Mouse (Mus musculus): ENCODE results near the gene Ubap1l. TPM values are rescaled to one million over a fixed set of nuclear protein-coding genes. Genes with fewer than 3 reads are reported as not detected.

Ubap1l gene
- polyA plus RNA-seq, 1 experiment: 10.3 TPM

DNA sequence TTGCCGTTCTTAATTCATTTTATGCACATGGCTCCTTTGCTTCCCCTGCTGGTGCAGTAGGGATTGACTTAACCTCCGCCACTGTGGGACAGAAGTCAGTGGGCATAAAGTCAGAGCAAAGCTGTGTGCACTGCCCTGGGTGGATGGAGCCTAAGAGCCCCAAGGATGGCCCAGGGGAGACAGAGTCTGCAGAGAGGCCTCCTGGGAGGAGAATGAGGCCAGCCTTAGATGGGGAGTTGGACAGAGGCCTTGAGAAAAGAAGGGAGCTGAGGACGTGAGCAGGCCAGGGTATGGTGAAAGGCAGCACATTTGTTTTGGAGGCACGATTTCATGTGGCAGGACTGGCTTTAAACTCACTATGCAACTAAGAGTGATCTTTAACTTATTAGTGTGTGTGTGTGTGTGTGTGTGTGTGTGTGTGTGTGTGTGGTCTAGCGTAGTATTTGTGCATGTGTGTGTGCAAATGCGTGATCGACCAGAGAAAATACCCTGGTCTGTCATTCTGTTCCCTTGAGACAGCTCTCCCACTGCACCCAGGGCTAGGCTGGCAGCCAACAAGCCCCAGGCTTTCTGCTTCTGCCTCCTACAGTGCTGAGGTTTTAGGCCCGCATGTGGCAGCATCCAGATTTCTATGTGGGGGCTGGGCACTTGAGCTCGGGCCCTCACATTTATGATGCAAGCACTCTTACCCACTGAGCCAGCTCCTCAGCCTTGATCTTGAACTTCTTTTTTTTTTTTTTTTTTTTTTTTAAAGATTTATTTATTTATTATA lies 14.5 kb downstream of the Ubap1l start:
- peak; percentile 41 for DNase-seq (ENCODE audit: low read depth)
- TF ChIP-seq POLR2A (IDR thresholded peaks at IDR 0.05; ENCODE audit: borderline replicate concordance, extremely low read depth, insufficient read depth, insufficient read length, poor library complexity, severe bottlenecking): no peak
- no peak for TF ChIP-seq CTCF (IDR thresholded peaks at IDR 0.05; ENCODE audit: borderline replicate concordance, extremely low read depth, insufficient read depth, insufficient read length)

DNA sequence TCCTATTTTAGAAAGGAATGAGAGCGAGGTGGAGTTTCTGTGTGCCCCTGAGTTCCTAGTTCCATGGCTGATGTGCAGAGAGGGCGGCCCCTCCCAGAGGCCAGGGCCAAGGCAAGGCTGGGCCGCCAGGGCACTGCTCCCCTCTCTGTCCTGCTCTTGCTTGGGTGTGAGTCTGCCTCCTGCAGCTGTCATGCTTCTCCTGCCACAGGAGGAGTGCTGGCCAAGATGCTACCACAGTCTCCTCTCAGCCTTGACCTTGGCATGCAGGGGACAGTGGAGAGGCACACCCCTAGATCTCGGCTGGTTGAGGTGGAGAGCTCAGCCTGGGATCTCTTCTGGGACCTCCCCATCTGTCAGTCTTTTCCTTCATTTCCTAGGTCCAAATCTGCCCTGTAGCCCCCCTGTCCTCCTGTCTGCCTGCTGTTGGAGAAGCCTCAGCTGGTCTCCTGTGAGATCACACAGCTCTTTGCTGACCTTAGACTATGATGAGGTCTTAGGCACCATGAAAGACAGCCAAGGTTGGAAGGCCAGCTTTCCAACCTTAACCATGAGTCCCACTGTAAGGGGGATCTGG lies 20.3 kb downstream of the Ubap1l start:
- TF ChIP-seq POLR2A (IDR thresholded peaks at IDR 0.05; ENCODE audit: borderline replicate concordance, extremely low read depth, insufficient read depth, insufficient read length, poor library complexity, severe bottlenecking): no peak
- TF ChIP-seq CTCF (IDR thresholded peaks at IDR 0.05; ENCODE audit: borderline replicate concordance, extremely low read depth, insufficient read depth, insufficient read length): no peak
- DNase-seq (ENCODE audit: low read depth): no peak

DNA sequence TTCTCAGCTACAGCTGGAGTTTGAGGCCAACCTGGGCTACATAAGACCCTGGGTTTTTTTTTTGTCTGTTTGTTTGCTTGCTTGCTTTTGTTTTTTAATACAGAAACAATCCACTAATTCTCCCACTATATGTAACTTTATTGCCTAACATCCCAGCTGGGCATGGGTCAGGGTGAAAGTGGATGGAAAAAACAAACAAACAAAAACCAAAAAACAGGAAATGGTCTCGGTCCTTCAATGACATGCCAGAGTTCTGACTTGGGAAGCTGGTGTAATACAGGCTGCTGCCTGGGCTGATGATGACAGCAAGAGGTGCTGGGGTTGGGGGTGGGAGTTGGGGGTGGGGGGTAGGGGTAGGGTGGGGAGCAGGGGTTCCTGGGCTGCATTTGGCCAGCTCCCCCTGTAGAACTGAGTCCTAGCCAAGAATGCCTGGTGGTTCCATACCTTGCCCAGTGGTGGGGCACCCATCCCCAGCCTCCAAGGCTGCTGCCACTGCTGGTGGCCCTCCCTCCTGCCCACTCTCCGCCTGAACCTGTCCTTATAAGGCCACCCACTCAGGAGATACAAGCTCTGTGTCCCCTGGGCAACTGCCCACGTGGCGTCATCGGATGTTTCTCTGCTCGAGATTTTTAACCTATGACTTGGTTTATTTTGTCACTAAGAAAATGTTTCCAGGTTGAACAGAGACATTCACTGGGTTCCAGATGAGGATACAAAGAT lies 21.4 kb downstream of the Ubap1l start:
- no peak for DNase-seq (ENCODE audit: low read depth)
- TF ChIP-seq POLR2A (IDR thresholded peaks at IDR 0.05; ENCODE audit: borderline replicate concordance, extremely low read depth, insufficient read depth, insufficient read length, poor library complexity, severe bottlenecking) (no peak), CTCF (IDR thresholded peaks at IDR 0.05; ENCODE audit: borderline replicate concordance, extremely low read depth, insufficient read depth, insufficient read length) (no peak)

DNA sequence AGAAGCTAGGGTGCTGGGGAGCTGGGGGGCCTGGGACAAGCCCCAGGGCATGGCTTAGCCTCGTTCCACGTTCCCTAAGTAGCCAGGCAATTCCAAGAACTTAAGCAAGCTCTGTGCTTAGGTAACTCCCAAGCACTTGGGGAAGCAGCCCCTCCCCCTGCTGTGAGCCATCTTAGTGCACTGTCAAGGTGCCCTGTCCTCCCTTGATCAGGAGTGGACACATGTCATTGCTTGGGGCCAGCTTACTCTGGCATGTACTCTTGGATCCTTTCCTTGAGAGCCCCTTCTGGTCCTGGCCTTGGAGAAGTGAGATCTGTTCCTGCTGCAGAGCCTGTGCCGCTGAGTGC lies 21.9 kb downstream of the Ubap1l start:
- no peak for DNase-seq (ENCODE audit: low read depth)
- TF ChIP-seq POLR2A (IDR thresholded peaks at IDR 0.05; ENCODE audit: borderline replicate concordance, extremely low read depth, insufficient read depth, insufficient read length, poor library complexity, severe bottlenecking): no peak
- no peak for TF ChIP-seq CTCF (IDR thresholded peaks at IDR 0.05; ENCODE audit: borderline replicate concordance, extremely low read depth, insufficient read depth, insufficient read length)

DNA sequence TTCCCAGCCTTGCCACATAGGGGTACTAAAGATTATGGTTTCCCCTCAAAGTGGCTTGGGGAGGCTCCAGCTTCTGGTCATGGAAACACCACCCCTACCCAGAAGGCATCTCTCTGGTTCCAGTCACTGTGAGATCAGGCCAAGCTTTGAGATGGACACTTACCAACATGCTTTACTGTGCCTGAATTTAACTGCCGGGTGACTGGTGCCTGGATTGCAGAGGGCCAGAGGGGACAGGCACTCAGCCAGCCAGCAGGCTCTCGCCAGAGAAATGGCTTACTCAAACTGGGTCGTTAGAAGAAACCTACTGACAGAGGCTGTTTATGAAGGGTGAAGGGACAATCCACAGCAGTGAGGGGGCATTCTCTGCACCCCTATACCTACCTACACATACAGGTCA lies 23.4 kb downstream of the Ubap1l start:
- no peak for DNase-seq (ENCODE audit: low read depth)
- TF ChIP-seq CTCF (IDR thresholded peaks at IDR 0.05; ENCODE audit: borderline replicate concordance, extremely low read depth, insufficient read depth, insufficient read length): no peak
- TF ChIP-seq POLR2A (IDR thresholded peaks at IDR 0.05; ENCODE audit: borderline replicate concordance, extremely low read depth, insufficient read depth, insufficient read length, poor library complexity, severe bottlenecking): no peak

DNA sequence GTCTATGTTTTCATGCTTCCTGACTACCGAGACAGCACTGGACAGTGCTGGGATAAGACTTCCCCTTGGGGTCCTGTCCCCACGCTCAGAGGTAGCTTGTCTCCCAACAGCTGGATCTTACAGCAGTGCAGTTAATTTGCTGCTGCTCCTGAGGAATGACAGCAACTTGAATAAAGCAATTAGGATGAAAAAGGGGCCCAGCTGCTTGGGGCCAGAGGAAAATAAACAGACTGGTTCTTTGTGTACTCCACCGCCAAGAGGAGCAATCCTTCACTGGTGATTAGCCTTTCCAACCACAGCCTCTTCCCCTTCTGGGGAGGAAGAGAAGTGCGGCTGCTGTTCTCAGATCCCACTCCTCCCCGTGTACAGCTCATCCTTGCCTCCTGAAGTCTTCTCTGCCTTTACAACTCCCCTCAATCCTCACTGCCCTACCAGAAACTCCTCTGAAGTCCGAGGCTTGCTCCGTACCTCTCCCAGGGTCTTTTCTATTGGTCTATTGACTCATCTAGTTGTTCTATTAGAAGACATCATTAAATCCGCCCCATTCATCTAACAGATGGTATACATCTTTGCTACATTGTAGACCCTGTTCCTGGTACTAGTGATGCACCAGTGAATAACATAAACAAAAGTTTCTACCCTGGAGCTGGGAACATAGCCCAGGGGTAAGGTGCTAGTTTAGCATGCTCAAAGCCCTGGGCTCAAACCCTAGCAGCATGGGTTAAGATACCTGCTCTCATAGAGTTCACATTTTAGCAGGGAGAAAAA lies 25.7 kb downstream of the Ubap1l start:
- peak; percentile 21 for DNase-seq (ENCODE audit: low read depth)
- no peak for TF ChIP-seq POLR2A (IDR thresholded peaks at IDR 0.05; ENCODE audit: borderline replicate concordance, extremely low read depth, insufficient read depth, insufficient read length, poor library complexity, severe bottlenecking)
- TF ChIP-seq CTCF (IDR thresholded peaks at IDR 0.05; ENCODE audit: borderline replicate concordance, extremely low read depth, insufficient read depth, insufficient read length): peak; percentile 13; the same call in 1 of the 2 replicates

DNA sequence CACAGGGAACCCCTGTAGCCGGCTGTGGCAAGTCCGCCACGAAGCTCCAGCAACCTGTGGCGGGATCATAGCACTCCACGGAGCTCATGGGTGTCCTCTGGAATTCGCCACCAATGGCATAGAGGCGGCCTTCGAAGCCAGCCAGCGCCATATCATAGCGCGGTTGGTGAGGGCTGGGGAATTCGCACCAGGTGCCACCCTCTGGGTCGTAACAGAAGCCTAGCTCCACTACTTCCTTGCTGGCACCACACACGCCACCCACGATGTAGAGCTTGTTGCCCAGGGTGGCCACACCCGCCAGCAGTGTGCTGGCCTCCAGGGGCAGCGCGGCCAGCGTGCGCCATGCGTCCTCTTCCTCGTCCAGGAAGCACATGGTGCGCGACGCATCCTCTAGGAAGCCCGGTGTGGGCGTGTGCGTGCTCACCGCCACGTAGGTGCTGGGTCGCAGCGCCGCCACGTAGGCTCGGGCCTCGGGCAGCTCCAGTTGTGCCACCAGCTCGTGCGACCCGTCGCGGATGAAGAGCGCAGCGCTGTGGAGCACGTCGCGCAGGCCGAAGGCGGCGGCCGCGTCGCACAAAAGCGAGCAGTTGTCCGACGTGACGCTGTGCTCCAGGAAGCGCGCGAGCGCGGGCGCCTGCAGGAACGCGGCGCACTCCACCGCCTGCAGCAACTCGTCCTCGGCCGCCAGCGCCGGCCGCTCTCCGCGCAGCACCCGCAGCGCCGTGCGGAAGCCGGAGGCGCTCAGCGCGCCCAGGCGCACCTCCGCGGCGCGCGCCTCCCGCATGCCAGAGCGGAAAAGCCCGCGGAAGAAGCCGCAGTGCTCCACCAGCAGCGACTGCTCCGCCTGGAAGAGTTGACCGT lies 30.1 kb downstream of the Ubap1l start:
- TF ChIP-seq POLR2A (IDR thresholded peaks at IDR 0.05; ENCODE audit: borderline replicate concordance, extremely low read depth, insufficient read depth, insufficient read length, poor library complexity, severe bottlenecking): no peak
- no peak for TF ChIP-seq CTCF (IDR thresholded peaks at IDR 0.05; ENCODE audit: borderline replicate concordance, extremely low read depth, insufficient read depth, insufficient read length)
- peak; percentile 57 for DNase-seq (ENCODE audit: low read depth)

DNA sequence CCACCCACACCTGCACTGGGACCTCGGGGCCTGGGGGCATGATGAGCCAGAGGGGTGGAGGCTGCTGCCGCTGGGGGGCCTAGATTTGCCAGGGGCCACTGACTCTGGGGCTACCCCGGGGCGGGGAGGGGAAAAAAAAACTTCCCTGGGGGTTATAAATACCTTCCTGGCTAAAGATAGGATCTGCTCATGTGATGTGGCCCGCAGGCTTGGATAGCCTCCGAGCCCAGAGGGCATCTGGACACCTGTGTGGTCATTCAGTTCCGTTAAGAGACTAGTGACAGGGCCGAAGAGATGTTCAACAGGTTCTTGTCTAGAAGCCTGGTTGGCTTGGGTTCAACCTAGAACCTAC lies 30.7 kb downstream of the Ubap1l start, which contains the start of gene Kbtbd13:
Gene Kbtbd13, minus strand, starts transcription at position 40 of the 352 bp plus-strand sequence.
- TF ChIP-seq POLR2A (IDR thresholded peaks at IDR 0.05; ENCODE audit: borderline replicate concordance, extremely low read depth, insufficient read depth, insufficient read length, poor library complexity, severe bottlenecking): no peak
- TF ChIP-seq CTCF (IDR thresholded peaks at IDR 0.05; ENCODE audit: borderline replicate concordance, extremely low read depth, insufficient read depth, insufficient read length): no peak
- no peak for DNase-seq (ENCODE audit: low read depth)

DNA sequence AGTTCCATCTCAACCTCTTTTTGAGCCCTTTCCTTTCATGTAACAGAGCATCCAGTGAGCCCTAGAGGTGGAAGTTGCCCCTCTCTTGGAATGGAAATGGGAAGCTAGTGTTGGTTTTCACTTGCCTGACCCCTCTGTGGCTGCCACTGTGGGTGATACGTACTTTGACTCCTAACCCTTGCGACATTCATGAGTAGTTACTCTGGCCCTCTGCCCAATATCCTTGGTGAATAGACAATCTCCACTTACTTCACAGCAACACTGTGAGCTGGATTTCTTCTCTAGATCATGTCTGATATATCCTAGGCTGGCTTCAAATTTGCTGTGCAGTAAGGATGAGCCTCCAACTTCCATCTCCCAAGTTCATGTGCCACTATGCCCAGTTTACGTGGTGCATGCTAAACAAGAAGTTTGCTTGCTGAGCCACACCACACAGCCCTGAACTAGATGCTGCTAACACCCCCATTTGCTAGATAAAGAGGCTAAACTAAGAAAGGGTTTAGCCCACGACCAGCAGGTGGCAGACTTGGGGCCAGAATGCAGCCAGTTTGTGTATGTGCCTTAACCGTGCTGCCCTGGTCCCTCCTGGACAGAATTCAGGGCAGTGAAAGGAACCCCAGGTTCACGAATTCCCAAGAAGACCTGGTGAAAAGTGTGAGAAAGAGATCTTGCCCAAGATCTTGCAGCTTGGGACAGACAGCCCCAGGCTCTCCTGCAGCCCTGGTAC lies 32.0 kb downstream of the Ubap1l start:
- TF ChIP-seq CTCF (IDR thresholded peaks at IDR 0.05; ENCODE audit: borderline replicate concordance, extremely low read depth, insufficient read depth, insufficient read length) (peak; percentile 82), POLR2A (IDR thresholded peaks at IDR 0.05; ENCODE audit: borderline replicate concordance, extremely low read depth, insufficient read depth, insufficient read length, poor library complexity, severe bottlenecking) (no peak)
- DNase-seq (ENCODE audit: low read depth): peak; percentile 68

DNA sequence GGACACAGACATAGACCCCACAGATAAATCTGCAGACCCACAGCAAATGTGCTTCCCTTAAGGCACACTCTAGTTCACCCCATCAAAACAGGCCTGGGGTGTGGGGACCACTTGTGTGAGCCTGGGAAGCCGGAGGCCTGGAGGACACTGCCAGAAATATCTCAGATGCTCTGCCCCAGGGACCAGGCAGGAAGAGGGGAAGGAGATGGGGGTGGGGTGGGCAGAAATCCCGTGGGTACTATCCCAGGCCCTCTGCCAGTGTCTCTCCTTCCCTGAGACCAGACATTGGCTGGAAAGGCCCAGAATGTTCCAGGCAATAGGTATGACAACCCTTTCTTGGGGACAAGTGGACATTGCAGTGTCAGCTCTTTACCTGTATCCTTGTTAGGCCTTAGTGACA lies 32.8 kb downstream of the Ubap1l start:
- no peak for DNase-seq (ENCODE audit: low read depth)
- TF ChIP-seq CTCF (IDR thresholded peaks at IDR 0.05; ENCODE audit: borderline replicate concordance, extremely low read depth, insufficient read depth, insufficient read length) (no peak), POLR2A (IDR thresholded peaks at IDR 0.05; ENCODE audit: borderline replicate concordance, extremely low read depth, insufficient read depth, insufficient read length, poor library complexity, severe bottlenecking) (no peak)

Measured in brain, embryonic 14.5 days (tissue).